Mouse (Mus musculus) kidney, postnatal 36 days (tissue): ENCODE measurements at regions not wholly inside any gene's neighbourhood (a gene's known extent, or its start where the extent isn't known, plus 50 kb on each side); places are given as distances from the start of the nearest gene placed in this dataset.
A peak's percentile ranks its signal among the peaks of the same experiment; 100 is the strongest.

Source experiments
- DNase-seq, 2 experiments: peaks; one replicate each; pipeline ENCODE4 v3.0.0; 2021 to 2022; ENCODE audit warnings: mixed read lengths in 2 of 2

GRCm38 (mm10) chr14:67139152-67139551 lies 1130.1 kb upstream of the Gulo start:
- DNase-seq = no peak

GRCm38 (mm10) chr14:67136141-67136498 lies 1127.1 kb upstream of the Gulo start:
- DNase-seq = no peak

GRCm38 (mm10) chr14:67135221-67136140 lies 1126.5 kb upstream of the Gulo start:
- peak; percentile 65 for DNase-seq

DNA sequence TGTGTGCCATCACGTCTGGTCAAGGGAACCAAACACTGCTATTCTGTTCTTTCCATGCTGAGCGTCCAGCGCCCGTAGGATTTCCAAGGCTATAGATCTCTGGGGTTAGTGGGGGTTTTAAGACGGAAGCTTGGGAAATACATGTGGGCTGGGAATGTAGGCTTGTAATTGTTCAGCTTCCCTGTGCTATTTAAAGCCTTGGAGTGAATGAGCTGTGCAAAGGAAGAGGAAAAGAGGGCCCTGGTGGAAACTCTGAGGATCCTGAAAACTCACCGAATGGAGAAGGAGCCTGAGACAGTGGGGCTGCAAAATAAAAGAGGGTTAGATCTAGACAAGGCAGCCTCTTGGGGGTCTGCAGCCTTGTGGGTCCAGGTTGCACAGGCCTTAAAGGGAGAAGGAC lies 1124.2 kb upstream of the Gulo start:
- DNase-seq = no peak

DNA sequence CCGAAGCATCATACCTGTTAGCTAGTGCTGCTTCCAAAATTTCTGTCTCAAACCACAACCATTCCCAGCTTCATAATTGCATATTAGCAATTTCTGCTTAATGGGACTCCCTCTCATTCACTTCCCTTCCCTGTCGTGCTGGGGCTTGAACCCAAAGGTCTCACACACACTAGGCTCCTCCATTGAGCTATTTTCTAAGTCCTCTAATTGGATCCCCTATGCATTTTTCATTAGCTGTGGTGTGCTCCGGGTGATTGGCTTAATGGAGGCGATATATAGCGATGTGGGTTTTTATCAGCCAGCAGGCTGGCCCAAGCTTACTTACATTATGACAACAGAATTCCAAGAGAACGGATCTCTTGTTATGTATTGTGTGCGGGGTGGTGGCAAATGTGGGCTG lies 1118.1 kb upstream of the Gulo start:
- no peak for DNase-seq

GRCm38 (mm10) chr14:67126254-67126653 lies 1117.2 kb upstream of the Gulo start:
- DNase-seq = no peak

- DNase-seq = no peak
Measured at GRCm38 (mm10) chr14:67123300-67123699, 1114.3 kb upstream of the Gulo start.
